Mouse (Mus musculus) effector memory CD4-positive, alpha-beta T cell, adult 5 months (primary cell): Measurements from ENCODE around the gene Cdk19. TPM values are rescaled to one million over a fixed set of nuclear protein-coding genes. Genes with fewer than 3 reads are reported as not detected.

Experiments
- polyA plus RNA-seq: library from polyadenylated mRNA; unstranded; fragments of 100-300 nt; shearing (Covaris generic); gene quantifications from one replicate; pipeline ENCODE4 v1.2.1, GENCODE M21; 2017

The Cdk19 gene
- 29.0 TPM for polyA plus RNA-seq

GRCm38 (mm10) chr10:40339351-40339964, at the start of gene Cdk19:
Cdk19 (plus strand) TSS chr10:40339564.

DNA sequence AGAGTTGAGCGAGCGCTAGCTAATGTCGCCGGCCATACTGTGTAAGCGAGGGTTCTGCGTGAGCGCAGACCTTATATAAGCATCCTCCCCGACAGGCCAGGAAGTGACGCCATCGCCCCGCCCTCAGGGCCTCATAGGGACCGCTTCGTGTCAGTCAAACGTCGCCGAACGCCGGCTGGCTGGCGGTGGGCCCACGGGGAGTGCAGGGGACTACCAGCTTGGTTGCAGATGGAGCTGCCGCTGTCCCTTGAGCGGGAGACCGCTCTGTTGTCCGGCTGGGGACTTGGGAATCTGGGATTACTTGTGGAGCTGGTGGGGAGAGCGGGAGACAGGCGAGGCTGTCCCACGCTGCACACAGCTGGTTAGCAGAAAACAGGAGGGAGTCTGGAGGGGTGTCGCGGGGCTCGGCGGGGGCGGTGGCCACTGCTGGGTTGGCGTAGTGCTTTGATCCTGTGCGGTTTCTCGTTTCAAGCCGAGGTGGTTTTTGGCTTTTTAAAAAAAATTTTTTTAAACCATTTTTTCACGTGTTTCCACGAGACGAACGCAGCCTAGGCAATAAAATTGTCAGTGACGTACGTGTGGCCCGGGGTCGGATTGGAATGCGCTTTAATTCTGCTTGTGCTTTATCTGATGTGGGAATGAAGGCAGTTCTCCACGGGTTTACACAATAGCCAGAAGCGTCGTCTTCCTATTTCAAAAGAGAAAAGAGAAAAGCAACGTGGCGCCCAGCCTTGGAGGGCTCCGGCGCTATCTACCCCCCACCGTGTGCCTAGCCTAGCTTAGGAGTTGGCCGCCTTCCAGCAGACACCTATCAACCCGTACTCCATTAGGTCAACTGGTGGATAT, 37.0 kb upstream of the Cdk19 start, which contains the start of gene Amd1:
Amd1 (minus strand) TSS at position 47 of the 846 bp plus-strand sequence.

Other genes starting within 250 kb of the Cdk19 start
- gene Slc16a10, start 197.3 kb upstream of the Cdk19 start, polyA plus RNA-seq, result 3.1 TPM
- 34.3 TPM for gene Rpf2, start 92.5 kb upstream of the Cdk19 start, polyA plus RNA-seq
- gene Gtf3c6, start 81.5 kb upstream of the Cdk19 start, polyA plus RNA-seq, result 39.4 TPM
- 168 TPM for gene Amd1, start 37.4 kb upstream of the Cdk19 start, polyA plus RNA-seq
- not detected for gene Slc22a16, start 230.8 kb downstream of the Cdk19 start, polyA plus RNA-seq